Mouse (Mus musculus) embryonic stem cell, embryonic (primary cell): ENCODE measurements at regions not wholly inside any gene's neighbourhood (a gene's known extent, or its start where the extent isn't known, plus 50 kb on each side); places are given as distances from the start of the nearest gene placed in this dataset.

ENCODE experiments used
- CTCF ChIA-PET, 4 experiments: fragments of 300-600 bp in 2 of 4; fragments of 350-600 bp in 2 of 4; sonication (Branson Sonifier 250); formaldehyde crosslinking; loops; one replicate each; lab custom pipeline; 2022; ENCODE audit warnings: inconsistent platforms in 2 of 4; lab: Charles Lee
- POLR2A ChIA-PET, 4 experiments: fragments of 300-600 bp in 2 of 4; fragments of 350-600 bp in 2 of 4; sonication (Branson Sonifier 250); formaldehyde crosslinking; loops; one replicate each; lab custom pipeline; 2022; ENCODE audit warnings: antibody characterized with exemption in 4 of 4, inconsistent platforms in 1 of 4; lab: Charles Lee

GRCm38 (mm10) chr6:80862256-80862655, 843.6 kb downstream of the Lrrtm4 start:
- POLR2A ChIA-PET: no interaction called here
- CTCF ChIA-PET: no interaction called here

GRCm38 (mm10) chr6:80862741-80863140, 844.1 kb downstream of the Lrrtm4 start:
- ChIA-PET CTCF (no interaction called here), POLR2A (interaction anchor here in 1 of 4 experiments (0.8 kb wide), 1 partner anchor 75 kb away, joined by 4 read pairs; no protein-coding TSS in a partner anchor)

- ChIA-PET CTCF (no interaction called here), POLR2A (interaction anchor here in 1 of 4 experiments (0.6 kb wide), 1 partner anchor 31 kb away, joined by 3 read pairs; no protein-coding TSS in a partner anchor)
These were observed 847.3 kb downstream of the Lrrtm4 start for GRCm38 (mm10) chr6:80865809-80866603.

- CTCF ChIA-PET: no interaction called here
- POLR2A ChIA-PET: no interaction called here
These were observed 866.7 kb downstream of the Lrrtm4 start for GRCm38 (mm10) chr6:80885363-80885762.

- ChIA-PET POLR2A (no interaction called here), CTCF (no interaction called here)
These were observed 886.5 kb downstream of the Lrrtm4 start for GRCm38 (mm10) chr6:80905220-80905619.

- POLR2A ChIA-PET: no interaction called here
- CTCF ChIA-PET: no interaction called here
These were observed 911.1 kb downstream of the Lrrtm4 start for GRCm38 (mm10) chr6:80929799-80930198.

- ChIA-PET POLR2A (no interaction called here), CTCF (no interaction called here)
These were observed 948.3 kb upstream of the Gcfc2 start for GRCm38 (mm10) chr6:80975162-80975561.

- POLR2A ChIA-PET: interaction anchor here in 1 of 4 experiments (0.6 kb wide), 1 partner anchor 50 kb away, joined by 4 read pairs; no protein-coding TSS in a partner anchor
- CTCF ChIA-PET: interaction anchor here in 1 of 4 experiments (0.6 kb wide), 1 partner anchor 10 kb away, joined by 4 read pairs; no protein-coding TSS in a partner anchor
These were observed 930.0 kb upstream of the Gcfc2 start for GRCm38 (mm10) chr6:80993511-80993910.

- CTCF ChIA-PET: no interaction called here
These were observed 898.9 kb upstream of the Gcfc2 start for GRCm38 (mm10) chr6:81024531-81024930.

More at GRCm38 (mm10) chr6:81024531-81024930, 898.9 kb upstream of the Gcfc2 start:
- POLR2A ChIA-PET: no interaction called here
